Mouse (Mus musculus) neural tube, embryonic 15.5 days (tissue): ENCODE measurements at regions not wholly inside any gene's neighbourhood (a gene's known extent, or its start where the extent isn't known, plus 50 kb on each side); places are given as distances from the start of the nearest gene placed in this dataset.
"Not testable (repeated sequence)": the region's sequence is repeated elsewhere in the genome, so short reads cannot be mapped to it uniquely, and the experiment has no call there.

ENCODE experiments used
- ATAC-seq: fragments of 200-750 bp; cut with Nextera tagmentation; 2 replicates; pipeline ENCODE4 v1.8.0; 2017; ENCODE audit warnings: mild to moderate bottlenecking, moderate TSS enrichment, moderate library complexity; ENCODE audit not compliant: low FRiP score
- H3K27ac ChIP-seq: fragments of 300-500 bp; sonication (generic); replicated peaks from 2 replicates; pipeline ENCODE4 v1.5.1; 2015; ENCODE audit warnings: mild to moderate bottlenecking, inconsistent platforms
- H3K27me3 ChIP-seq: fragments of 300-500 bp; sonication (generic); replicated peaks from 2 replicates; pipeline ENCODE4 v1.6.1; 2015; ENCODE audit warnings: inconsistent platforms
- H3K36me3 ChIP-seq: fragments of 300-500 bp; sonication (generic); 2 replicates; pipeline ENCODE4 v1.6.1; 2015; ENCODE audit warnings: inconsistent platforms
- H3K4me1 ChIP-seq: fragments of 300-500 bp; sonication (generic); 2 replicates; pipeline ENCODE4 v1.6.1; 2015; ENCODE audit warnings: inconsistent platforms
- H3K4me2 ChIP-seq: fragments of 300-500 bp; sonication (generic); 2 replicates; pipeline ENCODE4 v1.6.1; 2015; ENCODE audit warnings: inconsistent platforms, mild to moderate bottlenecking, moderate library complexity
- H3K4me3 ChIP-seq: fragments of 300-500 bp; sonication (generic); replicated peaks from 2 replicates; pipeline ENCODE4 v1.5.1; 2015; ENCODE audit warnings: mild to moderate bottlenecking, inconsistent platforms
- H3K9ac ChIP-seq: fragments of 300-500 bp; sonication (generic); replicated peaks from 2 replicates; pipeline ENCODE4 v1.6.1; 2015; ENCODE audit warnings: mild to moderate bottlenecking, inconsistent platforms
- H3K9me3 ChIP-seq: fragments of 300-500 bp; sonication (generic); replicated peaks from 2 replicates; pipeline ENCODE4 v1.6.1; 2016; ENCODE audit warnings: inconsistent platforms
- WGBS: fragments of 180-500 bp; shearing (Covaris S2); methylation state at CpG from one replicate; pipeline ENCODE4 v1.1.7; 2015; ENCODE audit warnings: mixed read lengths; 5-methylcytosine and 5-hydroxymethylcytosine counted together

GRCm38 (mm10) chr14:45809491-45809890 is 151.5 kb upstream of the Ddhd1 start:
- WGBS = 77% methylated on average over 7 of the region's 7 CpGs
- no peak overlapping the region for H3K9ac ChIP-seq

GRCm38 (mm10) chr14:45810101-45810500 is 152.2 kb upstream of the Ddhd1 start:
- no peak overlapping the region for H3K9ac ChIP-seq
- no peak overlapping the region for H3K4me2 ChIP-seq
- WGBS = 79% methylated on average over 4 of the region's 4 CpGs
- ATAC-seq = no peak
- H3K4me1 ChIP-seq = 0 out of 2 replicates have a peak, but pooled peaks cover 3% of the 10 kb centered on the region
- H3K4me3 ChIP-seq = no peak overlapping the region
- no peaks in the 10 kb centered on the region for H3K36me3 ChIP-seq
- no peaks in the 10 kb centered on the region for H3K27me3 ChIP-seq
- H3K9me3 ChIP-seq = no peaks in the 10 kb centered on the region
- no peak overlapping the region for H3K27ac ChIP-seq

More at GRCm38 (mm10) chr14:45809491-45809890, 151.5 kb upstream of the Ddhd1 start:
- no peaks in the 10 kb centered on the region for H3K27me3 ChIP-seq
- no peaks in the 10 kb centered on the region for H3K9me3 ChIP-seq
- ATAC-seq = no peak
- no peak overlapping the region for H3K4me3 ChIP-seq
- no peaks in the 10 kb centered on the region for H3K36me3 ChIP-seq
- no peak overlapping the region for H3K4me2 ChIP-seq
- H3K27ac ChIP-seq = no peak overlapping the region
- 0 out of 2 replicates have a peak, but pooled peaks cover 3% of the 10 kb centered on the region for H3K4me1 ChIP-seq

GRCm38 (mm10) chr14:45810630-45811029 is 152.7 kb upstream of the Ddhd1 start:
- Histone ChIP-seq H3K36me3 (no peaks in the 10 kb centered on the region), H3K4me2 (no peak overlapping the region), H3K4me3 (no peak overlapping the region), H3K27ac (no peak overlapping the region), H3K9ac (no peak overlapping the region), H3K27me3 (no peaks in the 10 kb centered on the region), H3K9me3 (no peaks in the 10 kb centered on the region), H3K4me1 (0 out of 2 replicates have a peak, but pooled peaks cover 3% of the 10 kb centered on the region)
- 85% methylated on average over 3 of the region's 3 CpGs for WGBS
- ATAC-seq = no peak

- no peak for ATAC-seq
- H3K4me2 ChIP-seq = no peak overlapping the region
- no peak overlapping the region for H3K27ac ChIP-seq
- 84% methylated on average over 2 of the region's 2 CpGs for WGBS
- no peak overlapping the region for H3K4me3 ChIP-seq
- H3K4me1 ChIP-seq = no peaks in the 10 kb centered on the region
- H3K36me3 ChIP-seq = no peaks in the 10 kb centered on the region
- H3K9me3 ChIP-seq = no peaks in the 10 kb centered on the region
- no peaks in the 10 kb centered on the region for H3K27me3 ChIP-seq
- no peak overlapping the region for H3K9ac ChIP-seq
Observed at GRCm38 (mm10) chr14:45815598-45815997, 157.7 kb upstream of the Ddhd1 start.

GRCm38 (mm10) chr14:45816611-45817010 is 158.7 kb upstream of the Ddhd1 start:
- 95% methylated on average over 17 of the region's 17 CpGs for WGBS
- not testable (repeated sequence) for H3K9me3 ChIP-seq, H3K4me3 ChIP-seq, H3K27ac ChIP-seq, H3K27me3 ChIP-seq, H3K4me2 ChIP-seq, H3K4me1 ChIP-seq, H3K9ac ChIP-seq, ATAC-seq, H3K36me3 ChIP-seq

GRCm38 (mm10) chr14:45817756-45818155 is 159.8 kb upstream of the Ddhd1 start:
- H3K4me3 ChIP-seq = no peak overlapping the region
- H3K36me3 ChIP-seq = no peaks in the 10 kb centered on the region
- ATAC-seq = no peak
- WGBS = 72% methylated on average over 3 of the region's 3 CpGs
- no peak overlapping the region for H3K27ac ChIP-seq
- no peaks in the 10 kb centered on the region for H3K27me3 ChIP-seq
- no peak overlapping the region for H3K4me2 ChIP-seq
- H3K4me1 ChIP-seq = no peaks in the 10 kb centered on the region
- H3K9me3 ChIP-seq = no peaks in the 10 kb centered on the region
- H3K9ac ChIP-seq = no peak overlapping the region

- Histone ChIP-seq H3K4me1 (no peaks in the 10 kb centered on the region), H3K27ac (no peak overlapping the region), H3K9ac (no peak overlapping the region), H3K4me2 (no peak overlapping the region), H3K27me3 (no peaks in the 10 kb centered on the region), H3K9me3 (no peaks in the 10 kb centered on the region), H3K36me3 (no peaks in the 10 kb centered on the region), H3K4me3 (no peak overlapping the region)
- ATAC-seq = no peak
- WGBS = 72% methylated on average over 2 of the region's 2 CpGs
Observed at GRCm38 (mm10) chr14:45824601-45825000, 166.7 kb upstream of the Ddhd1 start.

- no peak overlapping the region for H3K27ac ChIP-seq
- no peaks in the 10 kb centered on the region for H3K36me3 ChIP-seq
- H3K4me3 ChIP-seq = no peak overlapping the region
- no peak overlapping the region for H3K4me2 ChIP-seq
- no peak for ATAC-seq
- WGBS = 88% methylated on average over 3 of the region's 3 CpGs
- no peak overlapping the region for H3K9ac ChIP-seq
- no peaks in the 10 kb centered on the region for H3K9me3 ChIP-seq
- no peaks in the 10 kb centered on the region for H3K27me3 ChIP-seq
- H3K4me1 ChIP-seq = no peaks in the 10 kb centered on the region
Observed at GRCm38 (mm10) chr14:45826023-45826422, 168.1 kb upstream of the Ddhd1 start.

GRCm38 (mm10) chr14:45827096-45827495 is 169.2 kb upstream of the Ddhd1 start:
- H3K27ac ChIP-seq = no peak overlapping the region
- no peak overlapping the region for H3K9ac ChIP-seq
- no peak overlapping the region for H3K4me3 ChIP-seq
- no peaks in the 10 kb centered on the region for H3K27me3 ChIP-seq
- H3K4me2 ChIP-seq = no peak overlapping the region
- WGBS = 79% methylated on average over 1 of the region's 1 CpGs
- no peaks in the 10 kb centered on the region for H3K36me3 ChIP-seq
- no peaks in the 10 kb centered on the region for H3K9me3 ChIP-seq
- no peaks in the 10 kb centered on the region for H3K4me1 ChIP-seq
- ATAC-seq = no peak

GRCm38 (mm10) chr14:45830457-45830856 is 172.5 kb upstream of the Ddhd1 start:
- Histone ChIP-seq H3K27me3 (no peaks in the 10 kb centered on the region), H3K9ac (no peak overlapping the region), H3K4me2 (no peak overlapping the region), H3K4me1 (no peaks in the 10 kb centered on the region), H3K4me3 (no peak overlapping the region), H3K9me3 (no peaks in the 10 kb centered on the region), H3K36me3 (no peaks in the 10 kb centered on the region), H3K27ac (no peak overlapping the region)
- no peak for ATAC-seq
- 94% methylated on average over 5 of the region's 5 CpGs for WGBS

GRCm38 (mm10) chr14:45837039-45837438 is 179.1 kb upstream of the Ddhd1 start:
- H3K4me3 ChIP-seq = no peak overlapping the region
- no peaks in the 10 kb centered on the region for H3K27me3 ChIP-seq
- no peaks in the 10 kb centered on the region for H3K9me3 ChIP-seq
- H3K27ac ChIP-seq = no peak overlapping the region
- no peak for ATAC-seq
- WGBS = 94% methylated on average over 11 of the region's 11 CpGs
- no peak overlapping the region for H3K9ac ChIP-seq
- H3K4me1 ChIP-seq = no peaks in the 10 kb centered on the region
- H3K36me3 ChIP-seq = no peaks in the 10 kb centered on the region
- H3K4me2 ChIP-seq = no peak overlapping the region

- 80% methylated on average over 1 of the region's 1 CpGs for WGBS
- Histone ChIP-seq H3K27ac (no peak overlapping the region), H3K27me3 (no peaks in the 10 kb centered on the region), H3K4me3 (no peak overlapping the region), H3K4me1 (no peaks in the 10 kb centered on the region), H3K4me2 (no peak overlapping the region), H3K9ac (no peak overlapping the region), H3K9me3 (no peaks in the 10 kb centered on the region), H3K36me3 (no peaks in the 10 kb centered on the region)
- ATAC-seq = no peak
Observed at GRCm38 (mm10) chr14:45843829-45844228, 185.9 kb upstream of the Ddhd1 start.

- WGBS = 80% methylated on average over 8 of the region's 8 CpGs
- no peaks in the 10 kb centered on the region for H3K9me3 ChIP-seq
- no peaks in the 10 kb centered on the region for H3K27me3 ChIP-seq
- H3K4me3 ChIP-seq = no peak overlapping the region
- no peak overlapping the region for H3K27ac ChIP-seq
- H3K9ac ChIP-seq = no peak overlapping the region
- H3K4me1 ChIP-seq = no peaks in the 10 kb centered on the region
- H3K4me2 ChIP-seq = no peak overlapping the region
- no peak for ATAC-seq
- no peaks in the 10 kb centered on the region for H3K36me3 ChIP-seq
Observed at GRCm38 (mm10) chr14:45850588-45850987, 192.6 kb upstream of the Ddhd1 start.
